Mouse (Mus musculus): ENCODE results near the gene Cep63.

GRCm38 (mm10) chr9:102622192-102622857 is 4.0 kb downstream of the Cep63 start:
- TF ChIP-seq POLR2A (IDR thresholded peaks at IDR 0.05; ENCODE audit: low read depth, low read length): no peak
- no peak for TF ChIP-seq CTCF (IDR thresholded peaks at IDR 0.05; ENCODE audit: extremely low read depth, insufficient read depth, insufficient read length, insufficient replicate concordance)

All from spleen, adult 2 months (tissue).